Mouse (Mus musculus): Measurements from ENCODE around the gene Gemin7. TPM values are rescaled to one million over a fixed set of nuclear protein-coding genes. Genes with fewer than 3 reads are reported as not detected.

The Gemin7 gene
- polyA plus RNA-seq, 1 experiment from 2014 or later: 169 TPM

DNA sequence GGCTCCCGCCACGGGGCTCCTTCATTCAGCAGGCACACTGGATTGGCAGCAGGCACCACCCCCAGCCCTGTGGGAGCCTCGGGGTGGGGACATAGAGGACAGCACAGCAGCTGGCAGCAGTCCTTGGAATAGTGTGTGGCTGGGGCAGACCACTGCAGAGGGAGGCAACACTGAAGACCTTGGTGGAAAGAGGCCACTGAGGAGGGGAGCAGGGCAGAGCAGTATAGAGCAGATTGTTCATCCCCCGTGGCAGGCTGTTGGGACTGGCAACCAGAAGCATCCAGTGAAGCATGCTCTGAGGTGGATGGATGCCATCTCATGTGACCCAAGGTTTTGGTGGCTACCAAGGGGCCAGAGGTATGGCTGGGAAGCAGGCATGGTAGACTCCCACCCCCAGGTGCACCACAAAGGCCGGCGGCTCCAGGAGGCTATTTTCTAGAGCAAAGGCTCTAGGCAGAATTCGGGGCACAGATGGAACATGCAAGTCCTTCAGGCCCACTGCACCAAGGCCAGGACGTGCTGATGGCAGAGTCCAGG is 35.2 kb downstream of the Gemin7 start:
- peak overlapping the region; percentile 48 for H3K27ac ChIP-seq
- ATAC-seq (ENCODE audit: insufficient number of reproducible peaks, insufficient read depth, low FRiP score, low TSS enrichment, low read depth): no peak

DNA sequence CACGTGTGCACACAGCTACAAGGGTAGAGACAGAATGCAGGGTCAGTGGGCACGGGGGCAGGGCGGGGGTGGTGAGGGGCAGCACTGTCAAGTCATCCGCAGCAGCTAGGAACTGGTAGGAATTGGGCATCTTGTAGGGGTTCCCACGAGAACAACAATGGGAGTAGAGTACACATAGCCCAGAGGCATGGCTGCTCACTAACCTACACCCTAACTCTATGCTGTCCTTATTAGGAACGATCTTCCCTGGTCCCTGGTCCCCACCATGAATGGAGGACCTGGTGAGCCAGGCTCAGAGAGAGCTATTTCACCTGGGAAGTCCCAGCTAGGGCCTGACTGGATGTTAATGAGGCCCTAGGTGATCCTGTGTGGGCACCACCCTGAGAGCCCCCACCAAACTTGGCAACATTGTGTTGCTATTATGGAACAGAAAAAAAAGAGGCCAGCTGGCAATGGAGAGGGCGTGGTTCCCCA is 35.7 kb downstream of the Gemin7 start:
- Histone ChIP-seq H3K36me3 (0 out of 2 replicates have a peak, but pooled peaks cover 5% of the 10 kb centered on the region), H3K9me3 (no peaks in the 10 kb centered on the region), H3K9ac (peak overlapping the region; percentile 46; the same call in 1 of the 2 replicates), H3K4me1 (peaks cover 29% of the 10 kb centered on the region), H3K4me2 (no peak overlapping the region), H3K4me3 (no peak overlapping the region), H3K27me3 (no peaks in the 10 kb centered on the region), H3K27ac (no peak overlapping the region)
- ATAC-seq (ENCODE audit: insufficient number of reproducible peaks, insufficient read depth, low FRiP score, low TSS enrichment, low read depth): no peak
- 76% methylated on average over 7 of the region's 7 CpGs for WGBS

More for the DNA sequence above, 35.2 kb downstream of the Gemin7 start:
- H3K4me3 ChIP-seq: no peak overlapping the region
- H3K9me3 ChIP-seq: no peaks in the 10 kb centered on the region
- H3K36me3 ChIP-seq: 0 out of 2 replicates have a peak, but pooled peaks cover 5% of the 10 kb centered on the region
- H3K4me2 ChIP-seq: no peak overlapping the region
- H3K27me3 ChIP-seq: no peaks in the 10 kb centered on the region
- peak overlapping the region; percentile 46; the same call in 1 of the 2 replicates for H3K9ac ChIP-seq
- 69% methylated on average over 8 of the region's 8 CpGs for WGBS
- H3K4me1 ChIP-seq: peaks cover 34% of the 10 kb centered on the region

DNA sequence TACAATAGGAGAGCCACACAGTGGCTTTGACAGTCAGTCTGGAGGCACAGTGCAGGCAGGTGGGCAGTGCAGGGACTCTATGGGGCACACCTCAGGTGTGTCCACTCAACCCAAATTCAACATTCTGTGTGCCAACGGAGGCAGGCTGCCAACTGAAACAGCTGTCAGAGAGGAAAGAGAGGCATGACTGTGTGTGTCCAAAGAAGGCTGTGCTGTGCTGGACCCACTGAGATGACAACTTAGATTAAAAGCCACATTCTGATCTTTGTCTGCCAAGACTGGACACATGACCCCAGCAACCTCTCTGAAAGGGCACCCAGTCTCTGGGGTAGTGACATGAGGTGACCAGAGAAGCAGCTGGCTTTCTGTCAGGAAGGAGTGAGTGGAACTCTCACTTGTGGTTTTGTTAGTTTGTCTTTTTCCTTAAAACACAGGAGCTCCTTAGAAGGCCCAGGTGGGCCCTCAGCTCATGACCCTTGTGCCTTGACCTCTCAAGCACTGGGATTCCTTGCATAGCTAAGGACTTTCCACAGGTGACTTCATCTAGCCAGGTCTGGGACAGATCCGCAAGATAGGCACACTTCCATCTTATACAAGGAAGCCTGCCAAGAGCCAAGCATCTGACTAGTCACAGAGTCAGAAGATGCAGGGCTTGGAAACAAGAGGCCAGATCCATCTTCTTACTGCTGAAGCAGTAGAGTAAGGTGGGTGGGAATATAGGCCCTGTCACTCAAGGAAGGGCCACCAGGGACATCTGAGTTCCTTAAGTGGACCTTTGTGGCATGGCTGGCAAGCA is 36.4 kb downstream of the Gemin7 start:
- Histone ChIP-seq H3K9ac (no peak overlapping the region), H3K4me2 (no peak overlapping the region), H3K4me1 (peaks cover 21% of the 10 kb centered on the region), H3K36me3 (peaks cover 9% of the 10 kb centered on the region), H3K9me3 (no peaks in the 10 kb centered on the region), H3K27ac (no peak overlapping the region), H3K4me3 (no peak overlapping the region), H3K27me3 (no peaks in the 10 kb centered on the region)
- 93% methylated on average over 2 of the region's 2 CpGs for WGBS
- ATAC-seq (ENCODE audit: insufficient number of reproducible peaks, insufficient read depth, low FRiP score, low TSS enrichment, low read depth): no peak

DNA sequence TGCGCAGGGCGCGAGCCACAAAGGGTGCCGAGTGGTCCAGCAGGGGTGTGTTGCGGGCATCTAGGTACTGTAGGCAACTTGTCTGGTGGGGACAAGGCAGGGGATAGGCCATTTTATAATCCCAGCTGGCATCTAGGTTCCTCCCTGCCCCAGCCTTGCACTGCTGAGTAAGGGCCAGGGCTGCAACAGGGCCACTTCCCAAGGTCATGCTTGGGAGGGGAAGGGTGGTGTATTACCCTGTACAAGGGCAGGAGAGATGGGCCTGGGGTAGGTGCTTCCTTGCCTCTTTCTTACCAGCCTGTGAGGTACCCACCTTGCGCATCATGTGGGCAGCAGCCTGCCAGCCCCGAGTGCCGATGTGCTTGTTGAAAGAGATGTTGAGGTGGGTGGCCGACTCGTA is 42.7 kb downstream of the Gemin7 start:
- WGBS: 96% methylated on average over 10 of the region's 10 CpGs
- Histone ChIP-seq H3K4me3 (no peak overlapping the region), H3K4me1 (no peaks in the 10 kb centered on the region), H3K9me3 (no peaks in the 10 kb centered on the region), H3K36me3 (peaks cover 68% of the 10 kb centered on the region), H3K27ac (no peak overlapping the region), H3K9ac (no peak overlapping the region), H3K4me2 (no peak overlapping the region), H3K27me3 (no peaks in the 10 kb centered on the region)
- ATAC-seq (ENCODE audit: insufficient number of reproducible peaks, insufficient read depth, low FRiP score, low TSS enrichment, low read depth): no peak

DNA sequence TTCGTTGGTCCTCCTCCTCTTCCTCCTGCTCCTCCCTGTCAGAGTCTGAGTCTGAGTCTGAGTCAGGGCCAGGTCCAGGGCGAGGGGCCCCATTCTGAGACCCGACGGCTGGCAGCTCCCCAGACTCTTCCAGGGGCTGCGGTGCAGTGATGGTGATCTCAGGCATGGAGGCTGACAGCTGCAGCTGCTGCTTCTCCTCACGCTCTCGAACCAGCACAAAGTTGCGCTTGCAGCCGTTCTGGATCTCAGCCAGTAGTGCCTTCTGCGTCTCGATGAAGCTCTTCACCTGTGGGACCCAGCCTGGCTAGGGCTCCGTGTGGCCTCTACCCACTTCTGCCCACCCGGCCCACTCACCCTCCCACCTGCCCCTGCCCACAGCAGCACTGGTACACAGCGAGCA is 45.2 kb downstream of the Gemin7 start:
- Histone ChIP-seq H3K9me3 (no peaks in the 10 kb centered on the region), H3K9ac (no peak overlapping the region), H3K4me1 (no peaks in the 10 kb centered on the region), H3K27ac (no peak overlapping the region), H3K27me3 (no peaks in the 10 kb centered on the region), H3K4me3 (no peak overlapping the region), H3K4me2 (no peak overlapping the region), H3K36me3 (peaks cover 73% of the 10 kb centered on the region)
- 0 out of 2 replicates have a peak, but pooled peaks have one; percentile 1 for ATAC-seq (ENCODE audit: insufficient number of reproducible peaks, insufficient read depth, low FRiP score, low TSS enrichment, low read depth)
- 88% methylated on average over 14 of the region's 14 CpGs for WGBS

DNA sequence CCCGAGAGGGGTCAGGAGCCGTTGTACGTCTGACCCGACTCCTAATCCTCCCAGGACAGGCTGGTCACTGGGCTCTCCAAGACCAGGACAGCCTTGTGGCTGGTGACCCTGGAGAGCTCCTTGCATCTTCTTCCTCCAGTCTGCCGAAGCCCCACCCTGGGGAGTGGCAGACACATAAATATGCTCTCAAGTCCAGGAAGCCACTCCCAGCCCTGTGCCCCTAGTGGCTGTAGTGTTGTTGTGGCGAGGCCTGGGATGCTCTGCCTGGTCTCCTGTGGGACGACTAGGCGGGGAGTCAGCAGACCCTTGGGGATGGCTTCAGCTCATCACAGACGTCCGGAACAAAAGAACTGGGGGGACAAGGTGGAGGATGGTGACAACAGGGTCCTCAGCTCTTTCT is 46.3 kb downstream of the Gemin7 start:
- H3K27me3 ChIP-seq: no peaks in the 10 kb centered on the region
- no peaks in the 10 kb centered on the region for H3K9me3 ChIP-seq
- no peak overlapping the region for H3K4me3 ChIP-seq
- 0 out of 2 replicates have a peak overlapping the region, but pooled peaks have one; percentile 4 for H3K27ac ChIP-seq
- WGBS: 71% methylated on average over 10 of the region's 10 CpGs
- H3K9ac ChIP-seq: no peak overlapping the region
- no peaks in the 10 kb centered on the region for H3K4me1 ChIP-seq
- ATAC-seq (ENCODE audit: insufficient number of reproducible peaks, insufficient read depth, low FRiP score, low TSS enrichment, low read depth): no peak
- peaks cover 69% of the 10 kb centered on the region for H3K36me3 ChIP-seq
- H3K4me2 ChIP-seq: no peak overlapping the region

DNA sequence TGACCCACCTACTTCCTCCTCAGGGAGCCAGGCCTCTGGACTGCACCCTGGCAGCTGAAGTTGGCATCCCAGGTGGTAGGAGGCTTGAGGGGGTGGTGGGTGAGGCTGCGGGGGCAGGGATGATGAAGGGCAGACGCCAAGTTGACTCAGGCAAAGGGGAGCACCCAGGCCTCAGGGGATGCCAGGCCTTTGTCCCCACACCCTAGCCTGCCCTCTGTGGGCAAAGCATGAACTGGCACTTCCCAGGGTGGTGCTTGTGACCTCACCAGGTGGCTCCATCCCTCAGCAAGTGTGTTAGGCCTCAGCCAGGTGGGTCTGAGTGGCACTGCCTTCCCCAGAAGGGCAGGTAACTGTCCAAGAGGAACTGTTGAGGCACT is 52.3 kb downstream of the Gemin7 start:
- Histone ChIP-seq H3K4me3 (peak overlapping the region; percentile 44; the same call in 1 of the 2 replicates), H3K36me3 (peaks cover 14% of the 10 kb centered on the region), H3K9me3 (no peaks in the 10 kb centered on the region), H3K4me1 (peaks cover 23% of the 10 kb centered on the region), H3K9ac (no peak overlapping the region), H3K27ac (no peak overlapping the region), H3K27me3 (peaks cover 57% of the 10 kb centered on the region), H3K4me2 (no peak overlapping the region; the same call in 1 of the 2 replicates)
- WGBS: 31% methylated on average over 2 of the region's 2 CpGs
- no peak for ATAC-seq (ENCODE audit: insufficient number of reproducible peaks, insufficient read depth, low FRiP score, low TSS enrichment, low read depth)

DNA sequence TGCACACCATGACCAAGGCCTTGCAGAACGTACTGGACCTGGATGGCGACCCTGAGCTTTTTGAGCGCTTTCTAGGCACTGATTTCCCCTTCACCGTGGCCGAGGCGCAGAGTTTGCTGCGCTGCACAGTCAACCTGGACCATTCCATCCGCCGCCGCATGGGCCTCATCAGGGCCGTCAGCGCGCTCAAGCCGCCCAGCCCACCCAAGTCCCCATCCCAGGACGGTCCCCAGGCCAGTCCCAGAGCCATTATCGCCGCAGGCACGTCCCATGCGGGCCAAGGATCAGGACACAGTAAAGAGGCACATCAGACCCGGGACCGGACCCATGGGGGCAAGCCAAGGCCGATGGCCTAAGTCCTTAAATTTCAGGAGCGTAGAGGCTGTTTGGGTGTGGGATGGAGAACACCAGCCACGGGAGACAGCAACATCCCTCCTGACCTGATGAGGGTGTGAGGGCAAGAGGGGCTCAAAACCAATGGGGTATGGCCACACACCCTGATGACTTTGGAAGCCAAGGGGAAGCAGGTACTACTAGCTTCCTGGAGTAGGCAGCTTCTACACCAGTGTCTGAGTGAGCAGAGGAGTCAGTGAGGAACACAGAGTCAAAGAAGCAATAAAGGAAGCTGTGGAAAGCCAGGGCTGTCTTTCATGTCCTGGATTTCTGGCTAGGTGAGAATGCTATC is 52.8 kb downstream of the Gemin7 start:
- Histone ChIP-seq H3K9me3 (no peaks in the 10 kb centered on the region), H3K4me1 (peaks cover 28% of the 10 kb centered on the region), H3K27me3 (peaks cover 62% of the 10 kb centered on the region), H3K27ac (no peak overlapping the region), H3K4me2 (peak overlapping the region; percentile 91), H3K36me3 (peaks cover 9% of the 10 kb centered on the region), H3K4me3 (peak overlapping the region; percentile 44), H3K9ac (peak overlapping the region; percentile 65)
- WGBS: 14% methylated on average over 24 of the region's 24 CpGs
- ATAC-seq (ENCODE audit: insufficient number of reproducible peaks, insufficient read depth, low FRiP score, low TSS enrichment, low read depth): no peak

DNA sequence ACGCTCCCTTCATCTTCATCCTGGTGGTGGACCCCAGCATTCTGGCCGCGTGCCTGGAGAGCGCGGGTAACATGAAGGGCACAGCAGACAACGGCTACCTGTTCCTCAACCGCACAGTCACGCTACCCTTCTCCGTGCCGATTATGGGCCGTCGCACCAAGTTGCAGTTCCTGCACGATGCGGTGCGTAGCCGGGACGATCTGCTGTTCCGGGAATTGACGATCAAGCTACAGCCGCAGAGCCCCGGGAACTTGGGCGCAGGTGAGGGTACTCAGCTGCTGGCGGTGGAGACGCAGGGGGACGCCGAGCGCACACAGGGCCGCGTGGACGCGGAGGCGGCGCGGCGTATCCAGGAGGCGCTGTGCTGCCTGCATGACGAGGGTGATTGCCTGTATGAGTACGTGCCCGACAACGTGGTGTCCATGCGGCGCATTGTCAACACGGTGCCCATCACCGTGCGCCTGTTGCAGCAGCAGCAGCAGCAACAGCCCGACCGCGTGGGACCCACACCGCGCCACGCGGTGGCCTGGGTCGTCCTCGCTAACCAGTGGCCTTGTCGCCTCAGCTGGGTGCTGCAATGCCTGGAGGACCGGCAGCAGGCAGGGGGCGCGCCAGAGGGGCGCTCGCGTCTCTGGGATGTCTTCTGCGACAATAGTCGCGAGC is 53.5 kb downstream of the Gemin7 start:
- H3K4me3 ChIP-seq: peak overlapping the region; percentile 44
- peak overlapping the region; percentile 65 for H3K9ac ChIP-seq
- H3K4me2 ChIP-seq: peak overlapping the region; percentile 91
- under 1% methylated on average over 64 of the region's 64 CpGs for WGBS
- ATAC-seq (ENCODE audit: insufficient number of reproducible peaks, insufficient read depth, low FRiP score, low TSS enrichment, low read depth): no peak
- H3K27ac ChIP-seq: no peak overlapping the region
- peaks cover 69% of the 10 kb centered on the region for H3K27me3 ChIP-seq
- no peaks in the 10 kb centered on the region for H3K9me3 ChIP-seq
- peaks cover 30% of the 10 kb centered on the region for H3K4me1 ChIP-seq
- peaks cover 2% of the 10 kb centered on the region; the same call in 1 of the 2 replicates for H3K36me3 ChIP-seq

DNA sequence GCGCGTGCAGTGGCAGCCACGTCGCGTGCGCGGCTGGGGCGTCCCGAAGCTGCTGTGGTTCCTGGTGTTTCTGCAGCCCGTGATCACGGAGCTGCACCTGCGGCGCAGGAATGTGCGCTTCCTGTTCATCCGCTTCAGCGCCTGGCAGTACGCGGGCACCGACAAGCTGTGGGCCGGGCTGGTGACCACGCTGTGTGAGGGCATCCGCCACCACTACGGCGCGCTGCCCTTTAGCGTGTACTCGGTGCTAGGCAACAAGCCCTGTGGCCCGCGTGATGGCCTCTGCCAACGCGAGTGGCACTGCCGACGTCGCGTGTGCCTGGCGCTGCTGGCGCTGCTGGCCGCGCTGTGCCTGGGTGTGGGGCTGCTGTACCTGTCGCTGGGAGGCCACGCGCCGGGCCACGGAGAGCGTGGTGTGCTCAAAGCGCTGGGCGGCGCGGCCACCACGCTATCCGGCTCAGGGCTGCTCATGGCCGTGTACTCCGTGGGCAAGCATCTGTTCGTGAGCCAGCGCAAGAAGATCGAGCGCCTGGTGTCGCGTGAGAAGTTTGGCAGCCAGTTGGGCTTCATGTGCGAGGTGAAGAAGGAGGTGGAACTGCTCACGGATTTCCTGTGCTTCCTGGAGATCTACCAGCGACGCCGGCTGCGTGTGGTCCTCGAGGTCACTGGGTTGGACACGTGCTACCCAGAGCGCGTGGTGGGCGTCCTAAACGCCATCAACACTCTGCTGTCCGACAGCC is 54.2 kb downstream of the Gemin7 start:
- peaks cover 76% of the 10 kb centered on the region for H3K27me3 ChIP-seq
- peak overlapping the region; percentile 65 for H3K9ac ChIP-seq
- no peak overlapping the region for H3K27ac ChIP-seq
- H3K36me3 ChIP-seq: no peaks in the 10 kb centered on the region
- peak overlapping the region; percentile 91 for H3K4me2 ChIP-seq
- H3K4me1 ChIP-seq: peaks cover 30% of the 10 kb centered on the region
- no peak for ATAC-seq (ENCODE audit: insufficient number of reproducible peaks, insufficient read depth, low FRiP score, low TSS enrichment, low read depth)
- H3K4me3 ChIP-seq: peak overlapping the region; percentile 44
- no peaks in the 10 kb centered on the region for H3K9me3 ChIP-seq
- 13% methylated on average over 72 of the region's 72 CpGs for WGBS

DNA sequence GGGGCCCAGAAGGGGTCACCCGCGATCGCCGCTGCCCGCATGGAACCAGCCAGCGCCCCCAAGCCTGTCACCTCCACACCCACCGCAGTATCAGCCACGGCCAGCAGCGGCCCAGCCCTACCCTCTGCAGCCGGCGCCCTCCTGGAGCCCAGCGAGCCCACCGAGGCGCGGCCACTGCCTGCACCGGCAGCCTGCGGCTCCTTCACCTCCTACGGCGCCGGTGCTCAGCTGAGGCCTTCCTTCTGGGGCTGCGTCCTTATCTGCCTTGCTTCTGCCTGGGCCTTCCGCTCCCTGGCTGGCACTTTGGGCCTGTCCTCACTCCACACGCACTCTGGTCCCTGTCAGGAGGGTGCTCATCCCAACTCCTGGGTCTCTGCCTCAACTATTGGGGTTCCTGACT is 57.4 kb downstream of the Gemin7 start:
- no peaks in the 10 kb centered on the region for H3K9me3 ChIP-seq
- 5% methylated on average over 22 of the region's 23 CpGs for WGBS
- peak overlapping the region; percentile 53 for H3K4me2 ChIP-seq
- no peak for ATAC-seq (ENCODE audit: insufficient number of reproducible peaks, insufficient read depth, low FRiP score, low TSS enrichment, low read depth)
- H3K27me3 ChIP-seq: peaks cover 90% of the 10 kb centered on the region
- peak overlapping the region; percentile 29 for H3K4me3 ChIP-seq
- peak overlapping the region; percentile 68 for H3K9ac ChIP-seq
- no peaks in the 10 kb centered on the region for H3K36me3 ChIP-seq
- no peak overlapping the region for H3K27ac ChIP-seq
- peaks cover 36% of the 10 kb centered on the region for H3K4me1 ChIP-seq

Measured in embryonic facial prominence, embryonic 13.5 days (tissue).